ENCODE assay signal across 7 mouse cellular contexts in genomic region chr2:79774372-79774771, GRCm38 (mm10).
DNase-seq lines count a peak whose midpoint lies in the region; ATAC-seq and TF ChIP-seq lines count a peak whose summit lies in the region.

No protein-coding gene starts in this region.

- 1% methylated on average over 5 of the region's 5 CpGs for WGBS in forebrain, postnatal 0 days

- peak; percentile 74 for ATAC-seq in cerebellum, adult (ENCODE audit: insufficient number of reproducible peaks, low FRiP score, low TSS enrichment)
- ATAC-seq in forebrain, postnatal 0 days: peak; percentile 53
- ATAC-seq in megakaryocyte-erythroid progenitor cell, adult 5-6 weeks (replicated peaks; ENCODE audit: low FRiP score, low TSS enrichment, poor library complexity, severe bottlenecking): peak; percentile 83

- peak; percentile 86 for TF ChIP-seq CTCF in forebrain, postnatal 0 days (IDR thresholded peaks at IDR 0.05; ENCODE audit: low read depth)

- H3K27ac ChIP-seq in forebrain, postnatal 0 days (ENCODE audit: low read depth, low read length): no peak overlapping the region

- H3K4me2 ChIP-seq in forebrain, postnatal 0 days (ENCODE audit: low read depth): no peak overlapping the region

- no peaks in the 10 kb centered on the region for H3K27me3 ChIP-seq in forebrain, postnatal 0 days (ENCODE audit: insufficient read depth, low read length)

- 0 out of 2 replicates have a peak, but pooled peaks cover 4% of the 10 kb centered on the region for H3K4me1 ChIP-seq in forebrain, postnatal 0 days (ENCODE audit: insufficient read depth)

- DNase-seq in NIH3T3 (ENCODE audit: low read depth): peak; percentile 93
- DNase-seq in forebrain, postnatal 0 days: peak; percentile 91
- peak; percentile 67 for DNase-seq in hindlimb bud, embryonic 11.5 days (ENCODE audit: extremely low spot score, low read depth, low spot score)
- DNase-seq in left cerebral cortex, adult 11 months (ENCODE audit: low spot score): peak; percentile 64
- peak; percentile 59 for DNase-seq in right cerebral cortex, postnatal 25 days

- no peak overlapping the region for H3K4me3 ChIP-seq in forebrain, postnatal 0 days (ENCODE audit: low read depth, low read length)

- no peaks in the 10 kb centered on the region for H3K9me3 ChIP-seq in forebrain, postnatal 0 days (ENCODE audit: low read length)

- no peak overlapping the region for H3K9ac ChIP-seq in forebrain, postnatal 0 days

- H3K36me3 ChIP-seq in forebrain, postnatal 0 days (ENCODE audit: insufficient read depth): no peaks in the 10 kb centered on the region
